Mouse (Mus musculus) MEL-GATA-1-ER (cell line): ENCODE data around the gene Rnh1.

Source experiments
- DNase-seq: peaks from one replicate; pipeline ENCODE4 v3.0.0-alpha.2; 2012; ENCODE audit warnings: low read depth; ENCODE audit errors: extremely low read depth

Rnh1 gene

DNA sequence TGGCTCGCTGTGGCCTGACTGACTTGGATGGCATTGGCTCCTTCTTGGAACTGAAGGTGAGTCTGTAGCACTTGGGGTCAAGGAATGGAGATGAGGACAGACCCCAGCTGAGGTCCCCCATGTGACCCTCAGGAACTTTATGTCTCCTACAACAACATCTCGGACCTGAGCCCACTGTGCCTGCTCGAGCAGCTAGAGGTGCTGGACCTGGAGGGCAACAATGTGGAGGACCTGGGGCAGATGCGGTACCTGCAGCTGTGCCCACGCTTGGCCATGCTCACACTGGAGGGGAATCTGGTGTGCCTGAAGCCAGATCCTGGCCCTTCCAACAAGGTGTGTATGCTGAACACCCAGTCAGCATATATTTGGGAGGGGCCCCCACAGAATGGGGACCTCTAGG lies 32.8 kb upstream of the Rnh1 start:
- DNase-seq = no peak

DNA sequence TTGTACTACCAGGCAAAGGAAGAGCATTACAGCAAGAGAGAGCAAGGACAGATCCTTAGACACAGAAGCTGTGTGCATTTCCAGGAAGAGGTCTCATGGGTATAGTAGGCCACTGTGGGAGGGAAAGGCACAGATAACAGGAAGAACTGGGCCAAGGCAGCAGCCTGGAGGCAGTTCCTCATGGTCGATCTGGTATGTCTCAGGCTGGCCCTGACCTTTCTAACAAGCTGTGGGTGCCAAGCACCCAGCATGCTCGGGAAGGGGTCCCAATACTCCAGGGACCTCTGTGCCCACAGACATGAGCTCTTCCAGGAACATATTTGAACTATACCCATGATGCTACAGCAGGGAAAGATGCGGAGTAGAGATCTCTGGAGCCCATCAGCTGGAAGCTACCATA lies 31.9 kb upstream of the Rnh1 start:
- no peak for DNase-seq

DNA sequence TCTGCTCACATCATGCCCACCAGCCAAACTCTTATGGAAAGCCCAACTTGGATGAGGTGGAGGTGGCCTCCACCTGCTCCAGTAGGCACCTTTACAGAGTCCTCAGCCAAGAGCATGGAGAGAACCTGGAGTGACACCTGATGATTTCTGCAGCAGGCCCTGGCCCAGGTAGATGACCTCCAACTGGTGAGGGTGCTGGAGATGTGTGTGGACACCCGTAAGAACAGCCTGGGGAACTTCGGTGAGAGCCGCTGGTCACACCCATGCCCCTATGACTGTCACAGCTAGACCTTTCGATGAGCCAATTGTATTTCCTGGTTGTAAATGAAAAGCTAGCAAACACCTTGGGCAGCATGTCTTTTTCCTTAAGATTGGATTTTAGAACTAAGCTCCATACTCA lies 25.5 kb upstream of the Rnh1 start:
- no peak for DNase-seq

DNA sequence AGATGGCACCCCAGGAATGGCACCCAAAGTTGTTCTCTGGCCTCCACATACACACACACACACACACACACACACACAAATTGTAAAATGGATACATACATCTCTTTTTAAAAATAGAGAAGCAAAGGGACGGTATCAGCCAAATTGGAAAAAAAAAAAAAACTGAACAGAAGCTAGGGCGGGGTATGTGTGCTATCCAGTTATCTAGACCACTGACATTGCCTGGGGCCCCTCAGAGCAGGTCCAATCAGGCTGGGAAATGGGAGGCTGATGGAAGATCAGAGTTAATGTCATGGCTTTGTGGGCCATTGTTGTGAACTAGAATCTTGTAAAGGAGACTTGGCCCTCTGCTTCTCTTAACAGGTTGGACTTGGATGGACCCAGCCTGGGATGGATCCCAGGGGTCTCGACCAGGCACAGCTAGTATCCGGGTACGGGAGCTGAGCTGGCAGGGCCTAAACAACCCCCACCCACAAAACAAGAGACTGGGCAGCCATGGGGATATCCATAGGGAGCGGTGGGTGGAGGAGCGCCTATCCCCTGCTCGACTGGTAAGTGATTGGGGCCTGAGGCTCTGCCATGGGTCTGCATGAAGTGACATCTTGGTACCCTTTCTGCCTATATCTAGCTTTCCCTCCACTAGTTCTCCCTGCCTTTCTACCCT lies 24.1 kb upstream of the Rnh1 start:
- DNase-seq = peak; percentile 25

DNA sequence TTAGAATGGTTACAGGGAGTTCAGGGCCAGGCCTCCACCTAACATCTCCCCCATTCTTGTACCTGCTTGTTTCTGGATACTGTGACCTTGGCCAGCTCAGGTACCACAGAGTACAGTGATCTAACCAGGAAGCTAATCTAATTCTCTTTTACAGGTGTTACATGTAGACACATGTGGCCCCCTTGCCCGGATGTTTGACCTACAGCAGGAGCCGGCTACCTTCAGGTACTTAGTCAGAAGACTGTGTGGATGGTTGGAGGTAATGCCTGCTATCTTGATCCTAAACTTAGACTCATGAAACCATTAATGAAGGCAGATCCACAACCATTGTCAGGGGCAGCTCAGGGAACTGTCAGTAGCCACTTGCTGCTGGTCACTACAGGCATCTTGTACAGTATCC lies 23.1 kb upstream of the Rnh1 start:
- DNase-seq = no peak

DNA sequence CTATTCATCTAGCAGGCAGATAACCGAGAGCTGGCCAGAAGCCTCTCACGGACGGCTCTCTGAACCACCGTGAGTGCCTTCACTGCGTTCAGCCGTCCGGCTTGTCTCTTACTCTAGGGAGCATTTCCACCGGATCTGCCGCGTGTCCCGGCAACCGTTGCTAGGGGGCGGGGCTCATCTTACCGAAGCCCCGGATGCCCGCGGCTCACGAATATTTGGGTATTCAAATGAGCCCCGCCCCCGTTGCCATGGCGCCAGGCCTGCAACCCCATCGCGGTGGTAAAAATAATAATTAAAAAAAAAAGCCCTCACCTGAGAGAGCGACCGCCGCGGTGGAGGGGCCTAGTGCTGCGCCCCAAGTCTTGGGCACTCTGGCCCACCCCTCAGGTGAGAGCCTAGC lies 22.2 kb upstream of the Rnh1 start:
- DNase-seq = peak; percentile 74

DNA sequence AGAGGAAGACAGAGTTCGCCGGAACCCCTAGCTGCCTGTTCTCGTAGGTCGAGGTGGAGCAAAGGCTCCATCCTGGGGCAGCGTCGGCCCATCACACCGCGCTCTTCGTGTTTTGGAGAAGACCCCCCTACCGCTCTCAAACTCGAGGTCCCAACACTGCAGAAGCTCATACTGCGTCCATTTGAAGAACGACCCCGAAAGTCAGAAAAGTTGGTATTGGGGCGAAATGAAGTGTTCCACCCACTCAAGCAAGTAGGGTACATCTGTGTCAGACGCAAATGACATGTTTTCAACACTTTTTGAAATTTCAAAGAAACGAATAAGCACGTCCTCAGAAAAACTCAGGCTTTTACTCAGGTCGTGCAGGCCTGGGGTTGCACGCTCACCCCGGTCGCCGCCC lies 21.8 kb upstream of the Rnh1 start:
- DNase-seq = peak; percentile 26

DNA sequence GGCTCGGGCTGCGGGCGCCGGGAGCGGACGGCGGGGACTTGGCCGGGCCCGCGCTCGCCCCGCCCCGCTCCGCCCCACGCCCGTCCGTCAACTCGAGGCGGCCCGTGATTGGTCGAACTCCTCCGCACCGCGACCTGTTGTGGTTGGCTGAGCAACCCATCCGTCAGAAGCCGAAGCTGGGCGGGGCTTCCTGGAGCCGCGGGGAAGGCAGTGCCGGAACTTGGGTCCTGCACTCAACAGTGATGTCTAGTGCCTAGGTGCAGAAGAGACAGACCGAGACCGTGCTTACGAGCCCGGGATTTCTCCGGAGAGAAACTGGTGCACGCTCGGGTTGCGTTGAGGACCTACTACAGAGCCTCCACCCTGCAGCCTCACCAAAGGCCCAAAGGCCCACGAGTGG lies 21.3 kb upstream of the Rnh1 start, which contains the start of the genes Hras and Lrrc56:
TSS of gene Hras (minus strand) at position 58 of the 400 bp plus-strand sequence.
TSS of gene Lrrc56 (plus strand) at position 210 of the 400 bp plus-strand sequence.
- DNase-seq = peak; percentile 90

DNA sequence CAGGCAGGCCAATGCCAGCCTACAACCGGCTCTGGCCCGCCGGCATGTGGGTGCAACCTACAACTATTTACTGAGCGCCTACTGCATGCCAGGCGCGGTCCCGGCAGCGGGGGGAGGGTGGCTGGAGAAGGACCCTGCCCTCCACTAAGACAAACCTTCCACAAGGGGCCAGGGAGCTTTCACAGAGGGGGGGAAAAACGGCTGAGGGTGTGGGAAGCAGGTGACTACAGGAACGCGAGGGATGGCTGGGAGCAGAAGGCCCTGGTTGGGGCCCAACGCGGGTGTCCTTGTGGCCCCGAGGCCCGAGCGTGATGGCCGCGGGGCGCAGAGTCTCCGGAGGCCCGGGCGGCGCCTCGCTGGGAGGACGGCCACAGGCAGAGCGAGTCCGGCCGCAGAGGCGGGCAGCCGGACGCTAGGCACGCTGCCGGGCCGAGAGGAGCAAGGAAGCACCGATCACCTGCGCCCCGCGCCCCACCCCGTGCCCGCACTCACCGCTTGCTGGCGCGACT lies 20.7 kb upstream of the Rnh1 start:
- DNase-seq = no peak

DNA sequence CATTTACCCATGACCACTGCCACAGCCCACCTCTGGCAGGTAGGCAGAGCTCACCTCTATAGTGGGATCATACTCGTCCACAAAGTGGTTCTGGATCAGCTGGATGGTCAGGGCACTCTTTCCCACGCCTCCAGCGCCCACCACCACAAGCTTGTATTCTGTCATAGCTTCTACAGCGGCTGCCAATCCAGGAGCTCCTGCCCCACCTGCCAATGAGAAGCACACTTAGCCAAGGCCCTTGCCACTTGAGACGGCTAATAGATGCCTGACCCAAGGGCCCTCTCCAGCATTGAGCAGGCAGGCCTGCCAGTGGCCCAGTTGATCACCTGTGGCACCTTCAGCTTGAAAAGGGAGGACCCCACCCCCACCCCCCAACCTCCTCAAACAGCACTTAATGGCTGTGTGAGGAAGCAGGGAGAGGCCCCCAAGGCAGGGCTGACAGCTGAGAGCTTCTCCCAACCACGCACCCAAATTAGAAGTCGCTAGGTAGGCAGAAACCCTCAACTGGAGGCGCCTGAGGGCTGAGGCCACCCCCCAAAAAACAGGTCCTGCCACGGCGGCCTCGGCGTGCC lies 20.2 kb upstream of the Rnh1 start:
- no peak for DNase-seq

DNA sequence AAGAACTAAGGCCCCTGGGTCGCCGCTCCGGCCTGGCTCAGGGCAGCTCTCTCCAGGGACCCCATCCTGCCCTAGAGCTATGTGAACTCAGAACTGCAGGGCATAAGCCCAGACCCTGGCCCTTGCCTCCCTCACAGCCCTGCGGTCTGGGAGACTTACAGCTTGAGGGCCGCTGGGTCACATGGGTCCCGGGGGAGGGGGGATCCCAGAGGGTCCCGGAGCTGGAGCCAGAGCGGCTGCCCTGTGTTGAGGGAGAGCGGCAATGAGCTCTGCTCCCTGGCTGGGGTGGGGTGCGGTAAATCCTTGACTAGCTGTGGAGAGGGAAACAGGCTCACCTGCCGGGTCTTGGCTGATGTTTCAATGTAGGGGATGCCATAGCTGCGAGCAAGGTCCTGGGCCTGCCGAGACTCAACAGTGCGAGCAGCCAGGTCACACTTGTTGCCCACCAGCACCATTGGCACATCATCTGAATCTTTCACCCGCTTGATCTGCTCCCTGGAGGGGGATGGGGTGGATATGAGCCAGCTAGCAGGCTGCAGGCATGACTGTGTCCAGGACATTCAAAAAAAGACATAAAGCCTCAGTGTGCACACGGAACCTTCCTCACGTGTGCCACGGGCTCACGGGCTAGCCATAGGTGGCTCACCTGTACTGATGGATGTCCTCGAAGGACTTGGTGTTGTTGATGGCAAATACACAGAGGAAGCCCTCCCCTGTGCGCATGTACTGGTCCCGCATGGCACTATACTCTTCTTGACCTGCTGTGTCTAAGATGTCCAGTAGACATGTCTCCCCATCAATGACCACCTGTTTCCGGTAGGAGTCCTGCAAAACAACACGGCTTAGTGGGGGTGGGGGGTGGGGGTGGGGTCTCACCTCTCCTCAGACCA lies 19.4 kb upstream of the Rnh1 start:
- no peak for DNase-seq

DNA sequence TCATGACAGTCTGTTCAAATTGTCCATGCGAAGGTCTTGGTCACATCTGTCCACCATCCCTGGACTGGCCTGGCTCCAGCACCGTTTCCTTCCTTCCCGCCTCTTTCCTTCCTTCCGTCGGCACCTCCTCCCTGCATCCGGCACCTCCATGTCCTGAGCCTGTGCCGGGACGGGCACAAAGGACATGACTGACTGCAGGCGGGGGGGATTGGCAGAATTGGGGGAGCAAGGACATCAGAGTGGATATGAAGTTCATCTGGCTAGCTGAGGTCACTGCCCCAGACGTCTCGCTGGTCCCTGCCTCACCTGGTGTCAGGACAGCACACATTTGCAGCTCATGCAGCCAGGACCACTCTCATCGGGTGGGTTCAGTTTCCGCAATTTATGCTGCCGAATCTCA lies 18.4 kb upstream of the Rnh1 start:
- no peak for DNase-seq

DNA sequence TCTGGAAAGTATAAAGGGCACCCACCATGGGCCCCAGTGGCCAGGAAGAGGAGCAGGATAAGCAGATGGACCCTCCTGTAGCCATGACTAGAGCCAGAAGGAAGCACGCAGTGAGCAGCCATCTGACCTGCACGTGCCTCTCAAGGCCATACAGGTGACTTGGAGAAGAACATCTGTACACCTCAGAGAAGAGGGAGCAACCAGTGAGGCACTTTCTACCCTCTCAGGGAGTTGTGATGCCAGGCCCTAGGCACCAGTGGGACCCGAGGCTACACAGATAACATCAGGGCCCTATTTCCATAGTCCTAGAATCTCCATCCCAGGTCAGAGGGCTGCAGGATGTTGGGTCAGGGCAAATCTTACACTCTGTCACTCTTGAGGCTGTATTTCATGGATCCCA lies 17.6 kb upstream of the Rnh1 start:
- DNase-seq = no peak

DNA sequence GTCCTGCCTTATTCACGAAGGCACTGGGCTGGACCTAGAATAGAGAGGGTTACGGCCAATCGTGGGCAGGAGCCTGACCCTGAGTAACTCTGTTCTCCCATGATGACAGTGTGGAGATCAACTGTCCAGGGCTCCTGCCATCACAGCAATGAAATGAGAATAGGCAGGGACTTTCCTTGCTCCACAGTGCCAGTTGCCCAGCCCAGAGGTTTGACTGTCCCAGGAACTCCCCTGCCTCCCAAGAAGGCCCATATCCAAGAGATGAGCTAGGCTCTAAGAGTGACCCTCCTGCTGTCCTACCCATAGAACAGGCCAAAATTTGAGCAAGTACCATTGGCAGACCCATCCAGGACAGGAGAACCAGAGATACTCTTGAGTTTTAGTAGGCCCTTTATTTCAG lies 16.1 kb upstream of the Rnh1 start:
- no peak for DNase-seq

DNA sequence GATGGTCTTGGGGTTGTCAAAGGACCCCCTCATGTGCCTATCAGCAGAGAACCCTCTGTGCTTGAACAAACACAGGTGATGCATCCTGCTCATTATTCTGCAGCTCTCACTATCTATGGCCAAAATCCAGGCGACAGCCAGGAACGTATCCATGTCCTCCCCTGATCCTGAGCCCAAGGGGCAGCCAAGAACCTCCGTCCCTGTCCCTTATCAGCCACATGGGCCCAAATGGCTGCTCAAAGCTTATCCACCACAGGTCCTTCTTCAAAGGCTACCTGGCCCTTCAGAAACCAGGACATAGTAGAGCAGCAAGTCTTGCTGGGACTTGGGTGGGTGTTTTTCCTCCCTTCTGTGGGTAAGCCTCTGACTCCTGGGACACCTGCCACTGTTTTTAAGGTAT lies 15.5 kb upstream of the Rnh1 start:
- DNase-seq = no peak

DNA sequence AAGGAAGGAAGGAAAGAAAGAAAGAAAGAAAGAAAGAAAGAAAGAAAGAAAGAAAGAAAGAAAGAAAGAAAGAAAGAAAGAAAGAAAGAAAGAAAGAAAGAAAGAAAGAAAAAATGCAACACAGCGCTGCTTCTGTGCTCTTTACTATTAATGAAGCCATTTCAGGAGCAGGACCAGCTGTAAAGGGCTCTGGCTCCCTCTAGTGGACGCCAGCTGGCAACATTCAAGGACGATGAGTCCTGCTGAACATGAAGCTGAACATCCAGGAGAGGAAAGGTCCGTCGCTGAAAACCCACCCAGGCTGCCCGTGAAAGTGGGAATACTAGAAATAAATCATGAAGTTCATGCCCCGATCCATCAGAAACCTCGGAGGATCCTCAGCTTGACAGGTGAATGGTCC lies 3.5 kb upstream of the Rnh1 start:
- peak; percentile 68 for DNase-seq

DNA sequence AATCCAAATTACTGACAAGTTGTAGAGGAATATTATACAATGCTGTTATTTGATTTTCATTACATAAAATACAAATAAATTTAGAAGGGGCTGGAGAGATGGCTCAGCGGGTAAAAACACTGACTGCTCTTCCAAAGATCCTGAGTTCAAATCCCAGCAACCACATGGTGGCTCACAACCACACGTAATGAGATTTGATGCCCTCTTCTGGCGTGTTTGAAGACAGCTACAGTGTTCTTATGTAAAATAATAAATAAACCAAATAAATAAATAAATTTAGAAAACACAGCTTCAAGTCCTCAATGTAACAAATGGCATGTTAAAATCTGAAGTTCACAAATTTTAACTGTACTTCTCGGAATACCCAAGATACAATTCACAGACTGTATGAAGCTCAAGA lies 2.4 kb upstream of the Rnh1 start:
- DNase-seq = no peak

DNA sequence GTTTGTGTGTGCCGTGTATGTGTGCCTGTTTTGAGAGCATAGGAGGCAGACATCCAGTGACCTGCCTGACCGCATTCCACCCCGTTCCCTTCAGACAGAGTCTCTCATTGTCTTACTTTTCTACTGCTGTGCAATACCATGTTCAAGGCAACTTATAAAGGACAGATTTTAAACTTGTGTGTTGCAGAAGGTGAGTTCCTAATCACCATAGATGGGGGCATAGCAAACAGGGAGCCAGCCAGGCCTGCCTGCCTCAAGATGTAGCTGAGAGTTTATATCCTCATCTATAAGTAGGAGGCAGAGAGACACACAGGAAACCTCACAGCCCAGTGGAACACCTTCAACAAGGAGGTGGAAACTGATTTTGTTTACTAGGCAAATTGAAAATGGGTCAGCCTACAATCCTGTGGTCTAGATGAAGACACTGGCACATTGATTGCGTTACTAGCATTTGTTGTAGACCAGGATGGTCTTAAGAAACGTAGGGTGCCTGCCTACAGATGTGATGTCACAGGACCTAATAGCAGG lies 730 bp upstream of the Rnh1 start:
- no peak for DNase-seq

DNA sequence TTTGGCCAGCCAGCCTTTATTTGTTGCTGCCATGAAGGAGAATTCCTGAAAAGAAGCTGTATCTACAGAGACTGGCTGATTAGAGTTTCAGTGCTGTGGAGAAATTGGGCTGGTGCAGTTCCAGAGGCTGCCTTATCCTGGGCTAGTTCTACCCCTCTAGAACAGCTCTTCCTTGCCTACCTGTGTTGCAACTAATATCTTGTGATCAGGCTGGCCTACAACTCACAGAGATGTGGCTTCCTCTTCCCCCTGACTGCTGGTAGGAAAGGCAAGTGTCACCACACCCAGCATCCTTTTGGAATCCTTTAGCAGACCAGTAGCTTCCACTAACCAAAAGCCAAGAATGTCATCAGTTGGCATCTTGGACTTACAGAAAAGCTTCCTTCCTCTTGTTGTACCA lies 2.8 kb downstream of the Rnh1 start:
- no peak for DNase-seq

DNA sequence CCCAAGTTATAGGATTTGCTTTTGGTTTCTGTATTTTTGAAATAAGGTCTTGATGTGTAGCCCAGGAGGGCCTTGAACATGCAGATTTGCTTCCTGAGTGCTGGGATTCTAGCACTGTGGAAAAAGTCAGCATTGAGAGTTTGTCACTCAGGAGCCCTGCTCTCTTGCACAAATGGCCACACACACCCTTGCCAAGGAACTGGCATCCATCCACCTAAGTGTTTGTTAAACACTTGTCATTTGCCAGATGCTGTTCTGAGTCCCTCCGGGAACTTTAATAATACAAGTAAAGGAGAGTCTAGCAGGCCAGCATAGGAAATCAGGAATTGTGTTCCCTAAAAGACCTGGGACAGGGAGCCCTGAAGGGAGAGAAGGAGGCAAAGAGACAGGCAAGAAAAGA lies 3.4 kb downstream of the Rnh1 start:
- DNase-seq = no peak

DNA sequence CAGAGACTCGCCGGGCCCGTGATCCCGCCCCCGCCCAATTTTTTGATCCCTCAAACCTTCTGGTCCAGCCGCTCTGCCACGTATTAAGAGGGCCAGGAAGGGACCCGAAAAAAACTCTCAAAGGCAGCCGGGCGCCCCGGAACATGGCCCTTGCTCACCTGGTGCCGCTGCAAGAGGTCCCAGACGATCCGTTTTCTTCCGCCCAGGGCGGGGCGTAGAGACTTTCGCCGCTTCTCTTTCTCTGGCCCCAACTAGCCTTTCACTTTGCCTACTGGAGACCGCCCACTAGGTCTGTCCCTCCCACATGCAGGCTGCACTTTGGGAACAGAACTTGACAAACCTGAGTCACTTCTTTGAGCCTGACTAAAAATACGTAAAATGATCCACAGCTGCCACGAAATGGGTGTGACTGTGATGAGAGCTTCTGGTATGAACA lies 4.1 kb downstream of the Rnh1 start:
- DNase-seq = peak; percentile 74
